Mouse (Mus musculus) small intestine, adult 2 months (tissue): ENCODE data around the gene Oxtr.

ENCODE experiments used
- CTCF ChIP-seq: fragments of 200-500 bp; IDR thresholded peaks from 2 replicates; pipeline ENCODE4 v1.5.1; 2012; ENCODE audit warnings: low read depth, mild to moderate bottlenecking, control low read depth, inconsistent platforms, low read length, moderate library complexity, mixed read lengths; ENCODE audit not compliant: insufficient replicate concordance, insufficient read length; ENCODE audit errors: extremely low read depth
- POLR2A ChIP-seq: fragments of 200-500 bp; IDR thresholded peaks from 2 replicates; pipeline ENCODE4 v1.6.1; 2012; ENCODE audit warnings: low read depth, mild to moderate bottlenecking, control low read depth, inconsistent platforms, low read length, moderate library complexity

GRCm38 (mm10) chr6:112525434-112525833 is 35.7 kb upstream of the Oxtr start:
- TF ChIP-seq POLR2A = no peak
- no peak for TF ChIP-seq CTCF
